Mouse (Mus musculus) gonadal fat pad, adult 2 months (tissue): ENCODE data around the gene Tmem150c. TPM values are rescaled to one million over a fixed set of nuclear protein-coding genes. Genes with fewer than 3 reads are reported as not detected.

ENCODE experiments used
- DNase-seq: peaks from one replicate; pipeline ENCODE4 v3.0.0-alpha.2; 2012; ENCODE audit warnings: low read depth
- polyA plus RNA-seq: library from polyadenylated mRNA; depleted of rRNA; stranded (reverse); fragments of >200 nt; gene quantifications from 2 replicates; pipeline ENCODE4 v1.2.3, GENCODE M21; 2012

Gene Tmem150c
- polyA plus RNA-seq, 1 experiment = 103 TPM

- DNase-seq = no peak
Measured at GRCm38 (mm10) chr5:100054807-100055547, 104.6 kb downstream of the Tmem150c start.

GRCm38 (mm10) chr5:100052728-100053127, 106.9 kb downstream of the Tmem150c start:
- no peak for DNase-seq

- no peak for DNase-seq
Measured at GRCm38 (mm10) chr5:100049904-100050303, 109.7 kb downstream of the Tmem150c start.

- no peak for DNase-seq
Measured at GRCm38 (mm10) chr5:100047871-100048270, 111.7 kb downstream of the Tmem150c start.

- DNase-seq = no peak
Measured at GRCm38 (mm10) chr5:100047143-100047640, 112.4 kb downstream of the Tmem150c start.

- no peak for DNase-seq
Measured at GRCm38 (mm10) chr5:100046096-100046495, 113.5 kb downstream of the Tmem150c start.

GRCm38 (mm10) chr5:100044621-100045020, 115.0 kb downstream of the Tmem150c start:
- no peak for DNase-seq

GRCm38 (mm10) chr5:100044030-100044429, 115.6 kb downstream of the Tmem150c start:
- no peak for DNase-seq

GRCm38 (mm10) chr5:100043361-100043760, 116.2 kb downstream of the Tmem150c start:
- no peak for DNase-seq

- DNase-seq = no peak
Measured at GRCm38 (mm10) chr5:100042467-100042866, 117.1 kb downstream of the Tmem150c start.

GRCm38 (mm10) chr5:100041272-100041671, 118.3 kb downstream of the Tmem150c start:
- no peak for DNase-seq

- no peak for DNase-seq
Measured at GRCm38 (mm10) chr5:100040281-100040784, 119.3 kb downstream of the Tmem150c start.

GRCm38 (mm10) chr5:100039602-100040142, 119.9 kb downstream of the Tmem150c start, which contains the start of the genes Hnrnpdl and Enoph1:
TSS of gene Hnrnpdl (minus strand) at chr5:100039664.
TSS of gene Enoph1 (plus strand) at chr5:100039985.
- DNase-seq = no peak

- DNase-seq = no peak
Measured at GRCm38 (mm10) chr5:100038714-100039601, 120.7 kb downstream of the Tmem150c start.

GRCm38 (mm10) chr5:100037965-100038713, 121.5 kb downstream of the Tmem150c start:
- no peak for DNase-seq

GRCm38 (mm10) chr5:100036681-100037080, 122.9 kb downstream of the Tmem150c start:
- no peak for DNase-seq

- DNase-seq = no peak
Measured at GRCm38 (mm10) chr5:100035950-100036349, 123.7 kb downstream of the Tmem150c start.

- no peak for DNase-seq
Measured at GRCm38 (mm10) chr5:100032646-100033045, 127.0 kb downstream of the Tmem150c start.

GRCm38 (mm10) chr5:100032107-100032506, 127.5 kb downstream of the Tmem150c start:
- DNase-seq = no peak

- no peak for DNase-seq
Measured at GRCm38 (mm10) chr5:100030069-100030468, 129.5 kb downstream of the Tmem150c start.
